Mouse (Mus musculus): Measurements from ENCODE around the gene Rad51b. TPM values are rescaled to one million over a fixed set of nuclear protein-coding genes. Genes with fewer than 3 reads are reported as not detected.

The Rad51b gene
- total RNA-seq, 4 experiments from 2014 or later, result 0.71 to 0.95 (median 0.78) TPM

DNA sequence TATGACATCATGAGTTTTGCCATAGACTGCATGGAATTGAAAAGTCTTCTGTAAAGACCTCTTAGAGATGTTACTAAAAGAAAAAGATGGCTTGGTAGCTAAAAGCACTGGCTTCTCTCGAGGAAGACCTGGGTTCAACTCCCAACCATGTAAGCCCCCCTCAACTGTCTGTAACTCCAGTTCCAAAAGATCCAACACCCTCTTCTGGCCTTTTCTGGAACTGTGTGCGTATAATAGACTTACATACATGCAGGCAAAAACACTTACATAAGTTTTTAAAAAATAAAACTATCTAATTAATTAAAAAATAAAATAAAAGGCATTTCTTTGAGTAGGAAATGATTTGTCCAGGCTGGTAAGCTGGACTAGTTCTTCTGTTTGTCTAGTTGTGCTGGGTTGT, 387.3 kb downstream of the Rad51b start:
- no peak for DNase-seq (ENCODE audit: low spot score)

DNA sequence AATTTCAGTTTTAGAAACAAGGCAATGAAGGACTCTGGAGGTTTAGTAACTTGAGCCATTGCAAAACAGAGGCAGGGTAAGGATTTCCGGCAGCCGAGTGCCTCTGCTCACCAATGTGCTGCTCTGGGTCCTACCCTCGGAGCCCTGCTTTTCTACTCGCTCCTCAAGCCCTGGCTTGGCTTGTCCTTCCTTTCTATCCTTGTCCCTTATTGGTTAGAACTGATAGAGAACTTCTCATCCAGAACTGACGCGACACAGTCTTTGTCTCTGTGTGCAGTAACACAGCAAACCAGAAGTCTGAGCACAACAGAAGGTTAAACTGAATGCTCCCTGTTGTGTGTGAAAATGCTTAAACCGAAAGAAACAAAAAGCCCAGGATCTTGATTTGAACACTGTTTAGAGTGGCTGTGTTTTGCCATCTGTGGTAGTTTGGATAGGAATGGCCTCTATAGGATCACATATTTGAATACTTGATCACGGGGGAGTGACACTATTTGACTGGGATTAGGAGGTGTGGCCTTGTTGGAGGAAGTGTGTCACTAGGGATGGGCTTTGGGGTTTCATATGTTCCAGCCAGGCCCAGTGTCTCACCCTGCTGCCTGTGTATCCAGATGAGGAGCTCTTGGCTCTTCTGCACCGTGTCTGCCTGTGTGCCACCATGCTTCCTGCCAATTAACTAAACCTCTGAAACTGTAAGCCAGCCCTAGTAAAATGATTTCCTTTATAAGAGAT, 389.7 kb downstream of the Rad51b start:
- DNase-seq (ENCODE audit: low spot score), result no peak

DNA sequence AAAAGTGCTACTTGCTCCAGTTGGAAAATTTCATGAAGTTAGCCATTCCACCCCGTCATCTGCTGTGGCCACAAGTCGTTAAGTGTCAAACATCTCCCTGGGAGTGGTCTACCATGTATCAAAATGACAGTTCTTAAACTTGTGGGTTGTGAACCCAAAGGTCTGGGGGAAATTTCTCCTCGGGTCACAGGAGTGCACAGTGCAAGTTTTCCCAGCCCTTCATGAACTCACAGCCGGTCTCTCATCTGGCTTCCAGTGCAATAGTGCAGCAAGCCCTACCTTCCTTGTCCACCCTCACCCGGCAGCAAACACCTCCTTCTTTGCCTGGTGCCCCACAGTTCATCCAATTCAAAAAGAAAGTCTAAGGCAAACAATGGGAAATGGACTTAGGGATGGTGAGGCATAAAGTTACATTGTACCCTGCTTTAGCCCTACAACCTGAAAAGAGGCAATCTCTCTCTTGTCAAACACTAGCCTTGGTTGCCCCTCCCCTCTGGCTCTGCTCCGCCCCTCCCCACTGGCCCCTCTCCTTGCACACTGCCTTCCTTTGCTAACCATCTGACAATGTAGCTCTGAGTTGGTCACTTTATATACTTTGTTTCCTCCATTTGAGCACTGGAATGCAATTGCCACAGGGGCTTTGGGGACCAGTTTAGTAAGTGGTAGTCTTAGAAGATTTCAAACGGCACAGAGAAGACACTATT, 390.8 kb downstream of the Rad51b start:
- no peak for DNase-seq (ENCODE audit: low spot score)

DNA sequence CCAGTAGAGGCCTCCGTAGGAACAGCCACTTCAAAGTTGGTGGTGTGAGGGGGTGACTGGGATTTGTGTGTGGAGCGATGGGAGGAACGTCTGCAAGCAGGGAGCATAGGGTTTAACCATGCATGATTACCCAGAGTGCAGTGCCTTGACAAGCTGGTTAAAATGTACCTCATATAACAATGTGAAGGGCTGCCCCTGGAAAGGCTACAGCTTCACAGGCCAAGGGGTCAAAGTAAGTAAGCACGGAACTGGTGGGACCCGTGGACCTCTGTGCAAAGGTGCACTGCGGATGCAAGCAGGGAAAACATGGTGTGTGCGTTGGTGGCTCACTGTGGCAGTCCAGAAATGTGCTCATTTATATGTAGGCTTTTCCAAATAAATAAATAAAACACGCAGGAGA, 392.2 kb downstream of the Rad51b start:
- DNase-seq (ENCODE audit: low spot score), result no peak

DNA sequence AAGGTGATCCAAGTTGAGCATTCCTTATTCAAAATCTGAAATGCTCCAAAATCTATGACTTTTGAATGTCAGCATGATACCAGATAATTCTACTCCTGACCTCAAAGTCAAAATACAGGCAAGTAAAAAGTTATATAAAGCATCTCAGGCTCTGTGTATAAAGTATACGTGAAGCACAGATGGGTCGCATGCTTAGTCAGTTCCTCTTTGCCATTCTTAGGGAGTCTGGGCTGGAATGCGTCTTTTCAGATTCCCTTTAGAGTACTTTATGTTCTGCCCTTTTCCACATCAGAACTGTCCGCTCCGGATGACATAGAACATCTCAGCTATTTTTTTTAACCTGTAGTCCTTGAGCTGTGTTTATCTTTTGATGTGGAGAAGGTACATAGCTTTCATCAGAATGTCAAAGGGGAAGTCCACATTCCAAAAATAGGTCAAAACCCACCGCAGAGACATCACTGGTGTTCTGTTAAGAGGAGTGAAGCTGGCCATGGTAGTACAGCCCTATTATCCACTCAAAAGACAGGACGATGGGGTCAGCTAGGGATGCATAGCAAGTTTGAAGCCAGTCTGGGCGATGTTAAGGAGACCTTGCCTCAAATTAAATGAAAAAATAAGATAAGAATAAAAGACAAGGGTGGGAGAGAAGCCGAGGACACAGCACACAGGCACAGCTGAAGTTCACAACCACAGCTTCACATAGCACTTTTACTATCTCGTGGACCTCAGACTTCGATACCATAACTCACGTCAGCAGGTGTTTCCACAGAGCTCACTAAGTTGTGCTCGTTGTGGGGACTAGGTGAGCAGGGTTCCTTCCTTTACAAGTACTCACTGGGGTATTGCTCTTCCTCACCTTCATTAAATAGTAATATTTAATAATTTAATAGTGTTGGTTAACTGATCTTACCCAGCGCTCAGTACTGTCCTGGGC, 395.1 kb downstream of the Rad51b start:
- DNase-seq (ENCODE audit: low spot score), result no peak

DNA sequence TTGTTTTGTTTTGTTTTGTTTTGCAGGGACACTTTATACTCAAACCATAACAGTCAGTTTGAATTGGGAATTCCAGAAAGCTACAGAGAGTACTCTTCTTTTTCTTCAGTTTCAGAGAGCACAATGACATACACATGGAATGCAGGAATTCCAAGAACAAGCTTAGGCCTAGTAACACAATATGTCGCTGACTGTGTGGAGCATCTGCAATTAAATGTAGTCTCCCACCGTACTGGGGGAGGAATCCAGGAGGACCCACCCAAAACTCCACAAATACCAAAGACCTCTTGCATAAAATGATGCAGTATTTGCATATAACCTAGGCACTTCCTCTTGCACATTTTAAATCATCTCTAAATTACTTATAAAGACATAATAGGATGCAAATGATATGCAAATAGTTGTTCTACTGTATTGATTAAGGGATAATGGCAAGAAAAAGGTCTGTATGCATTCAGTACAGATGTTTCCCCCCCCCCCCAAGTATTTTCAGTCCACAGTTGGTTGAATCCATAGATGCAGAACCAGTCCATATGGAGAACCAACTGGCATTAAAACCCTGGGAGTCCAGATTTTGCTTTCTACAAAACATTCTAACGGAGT, 398.9 kb downstream of the Rad51b start:
- DNase-seq (ENCODE audit: low spot score), result no peak

DNA sequence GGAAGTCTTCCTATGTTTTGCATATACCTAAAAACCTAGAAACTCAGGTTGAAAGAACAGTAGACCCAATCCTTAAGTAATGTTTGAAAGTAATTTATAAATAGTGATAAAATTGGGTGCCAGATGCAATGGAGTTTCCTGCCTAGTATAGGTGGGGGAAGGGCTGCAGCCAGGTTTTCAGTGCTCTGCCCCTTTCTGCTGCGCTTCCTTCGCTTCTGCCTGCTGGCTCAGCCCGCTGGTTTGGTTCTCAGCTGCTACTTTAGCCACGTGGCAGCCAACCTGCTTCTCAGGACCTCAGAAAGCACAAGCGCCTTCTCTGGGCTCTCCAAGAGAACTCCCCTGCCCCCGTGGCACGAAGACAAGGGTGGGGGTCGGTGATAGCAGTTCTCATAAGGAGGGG, 406.5 kb downstream of the Rad51b start:
- no peak for DNase-seq (ENCODE audit: low spot score)

DNA sequence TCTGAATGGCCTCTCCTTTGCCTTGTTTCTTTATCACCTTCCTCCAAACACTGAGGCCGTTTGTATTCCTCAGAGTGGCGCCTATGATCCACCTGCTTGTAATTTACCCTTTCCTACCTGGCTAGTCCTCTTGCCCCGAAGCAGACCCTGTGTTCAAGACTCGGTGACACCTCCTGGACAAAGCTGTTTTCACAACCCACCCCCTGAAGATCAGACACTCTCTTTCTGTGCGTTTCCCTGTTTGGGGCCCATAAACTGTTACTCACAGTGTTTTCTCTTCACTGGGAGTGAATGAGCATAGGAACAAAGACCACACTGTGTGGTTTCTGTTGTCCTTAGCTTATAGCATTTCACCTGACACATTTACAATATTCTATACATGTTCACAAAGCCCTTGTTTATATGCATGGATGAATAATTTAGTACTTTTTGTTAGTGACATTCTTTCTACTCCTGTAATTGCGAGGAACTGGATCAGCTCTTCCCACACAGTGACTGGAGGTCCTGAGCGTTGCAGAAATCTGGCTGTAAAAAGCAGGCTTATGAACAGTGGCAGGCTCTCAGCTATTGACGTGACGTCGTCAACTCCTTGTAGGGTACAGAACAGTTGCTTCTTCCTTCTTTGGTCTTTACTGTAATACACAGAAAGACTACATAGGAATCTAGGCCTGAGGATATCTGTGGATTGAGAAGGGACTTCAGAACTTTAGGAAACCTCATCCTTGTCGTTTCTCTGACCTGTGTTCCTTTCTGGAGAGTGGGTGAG, 408.6 kb downstream of the Rad51b start:
- no peak for DNase-seq (ENCODE audit: low spot score)

DNA sequence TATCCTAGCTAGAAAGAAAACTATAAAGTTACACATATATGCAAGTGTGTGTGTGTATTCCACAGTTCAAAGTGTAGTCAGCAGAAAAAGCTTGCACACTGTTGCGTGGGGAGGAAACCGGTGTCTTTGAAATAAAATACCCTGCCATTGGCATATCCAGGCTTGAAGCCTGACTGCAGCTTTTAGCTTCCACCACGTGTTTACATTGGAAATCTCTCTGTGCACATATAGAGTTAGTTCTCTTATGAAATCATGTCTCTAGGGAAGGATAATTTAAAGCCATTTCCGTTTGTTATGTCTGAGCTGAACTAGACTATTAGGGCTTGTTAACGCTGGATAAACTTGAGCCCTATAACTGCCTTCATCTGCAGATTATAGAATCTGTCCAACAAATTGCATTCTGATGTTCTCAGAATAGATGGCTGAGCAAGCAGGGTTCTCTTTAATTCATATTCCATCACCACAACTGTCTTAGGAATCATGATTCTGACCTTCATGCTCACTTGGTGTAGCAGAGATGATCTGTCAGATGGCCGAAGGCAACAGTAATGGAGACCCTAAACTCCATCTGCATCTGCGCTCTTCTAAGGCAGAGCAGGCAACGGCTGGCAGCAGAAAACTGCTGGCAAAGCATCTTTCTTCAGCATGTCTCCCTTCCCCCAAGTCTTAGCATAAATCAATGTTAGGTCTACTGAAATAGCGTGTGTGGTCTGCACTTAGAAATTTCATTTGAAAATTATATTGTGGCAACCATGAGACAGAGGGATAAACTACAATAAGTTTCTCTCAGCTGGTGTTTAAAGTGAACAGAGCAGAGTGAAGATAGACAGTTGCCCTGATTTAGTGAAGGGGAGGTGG, 410.7 kb downstream of the Rad51b start:
- DNase-seq (ENCODE audit: low spot score), result no peak

DNA sequence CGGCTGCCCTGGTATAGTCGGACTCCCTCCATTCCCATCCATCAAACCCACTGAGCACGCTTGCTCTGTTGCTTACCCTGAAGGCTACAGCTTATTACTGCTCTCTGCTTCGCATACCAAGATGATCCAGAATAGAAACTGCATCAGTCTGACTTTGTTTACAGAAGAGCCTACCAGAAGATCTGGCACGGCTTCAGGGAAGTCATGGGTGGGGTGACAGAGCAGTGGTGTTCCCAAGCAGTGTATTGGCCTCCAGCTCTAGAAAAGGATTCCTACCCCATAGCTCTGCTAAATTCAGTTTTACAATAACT, 411.3 kb downstream of the Rad51b start:
- no peak for DNase-seq (ENCODE audit: low spot score)

DNA sequence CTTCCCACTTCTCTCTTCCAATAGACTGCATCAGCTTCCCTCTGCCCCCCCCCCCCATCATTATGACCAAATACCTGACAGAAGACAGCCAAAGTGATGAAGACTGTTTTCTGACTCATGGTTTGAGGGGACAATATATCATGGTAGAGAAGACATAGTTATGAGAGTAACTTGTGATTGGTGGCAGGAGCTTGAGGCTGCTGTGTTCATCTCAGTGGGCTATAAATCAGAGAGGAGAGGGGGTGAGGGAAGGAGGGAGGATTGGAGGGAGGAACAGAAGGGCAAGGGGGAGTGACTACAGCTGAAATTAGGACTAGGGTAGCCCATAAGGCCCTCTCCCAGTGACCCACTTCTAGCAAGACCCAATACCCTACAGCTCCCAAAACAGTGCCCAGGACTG, 416.2 kb downstream of the Rad51b start:
- no peak for DNase-seq (ENCODE audit: low spot score)

DNA sequence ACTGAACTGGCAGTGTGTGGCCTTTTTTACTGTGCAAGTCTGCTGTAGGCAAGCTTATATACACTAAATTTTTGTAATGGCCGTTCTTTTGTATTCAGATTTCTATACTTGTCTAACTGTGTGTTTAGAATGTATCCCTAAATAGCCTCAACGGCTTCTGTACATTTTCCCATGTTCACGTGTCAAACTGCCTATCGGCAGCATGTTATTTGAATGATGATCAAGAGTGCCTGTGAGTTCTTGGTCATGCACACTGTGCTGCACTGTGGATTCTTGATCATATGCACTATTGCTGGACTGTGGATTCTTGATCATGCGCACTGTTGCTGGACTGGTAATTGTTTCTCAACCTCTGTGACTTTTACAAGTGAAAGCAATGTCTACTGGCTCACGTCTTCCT, 417.4 kb downstream of the Rad51b start:
- DNase-seq (ENCODE audit: low spot score), result no peak

DNA sequence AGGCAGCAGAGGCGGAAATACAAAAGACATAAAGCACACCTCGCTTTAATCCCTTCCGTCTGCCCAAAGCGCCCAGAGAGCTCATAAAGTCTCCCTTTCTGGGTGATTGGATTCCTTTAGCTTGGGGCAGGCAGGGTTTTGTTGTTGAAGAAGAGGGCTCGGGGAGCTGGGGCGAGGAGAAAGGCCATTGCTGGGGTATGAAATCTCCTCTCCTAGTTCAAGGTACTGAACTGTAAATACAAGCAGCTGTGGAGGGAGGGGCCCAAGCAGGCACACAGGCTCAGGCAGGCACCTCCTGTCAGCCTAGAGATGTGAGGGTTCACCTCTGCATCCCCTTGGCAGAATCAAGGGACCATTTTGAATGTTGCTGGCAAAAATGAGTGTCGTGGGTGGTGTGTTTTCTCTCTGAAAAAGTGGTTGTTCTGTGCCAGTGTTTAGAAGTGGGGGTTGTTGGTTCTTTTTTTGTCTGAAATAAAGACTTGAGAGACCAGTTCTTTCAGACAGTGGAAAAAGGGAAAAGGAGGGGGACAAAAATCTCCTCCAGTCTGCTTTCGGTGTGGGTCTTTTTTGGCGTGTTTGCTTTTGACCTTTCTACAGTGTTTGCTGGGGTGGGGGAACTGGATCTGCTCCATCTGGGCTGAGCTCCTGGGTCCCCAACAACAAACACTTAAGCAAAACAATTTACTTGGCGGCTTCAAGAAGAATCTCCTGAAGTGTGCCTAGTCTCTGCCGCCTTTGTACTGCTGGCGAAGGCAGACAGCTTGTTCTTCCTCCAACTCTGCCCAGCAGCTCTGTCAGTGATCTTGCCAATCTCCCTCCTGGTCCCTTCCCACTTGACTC, 418.6 kb downstream of the Rad51b start:
- no peak for DNase-seq (ENCODE audit: low spot score)

DNA sequence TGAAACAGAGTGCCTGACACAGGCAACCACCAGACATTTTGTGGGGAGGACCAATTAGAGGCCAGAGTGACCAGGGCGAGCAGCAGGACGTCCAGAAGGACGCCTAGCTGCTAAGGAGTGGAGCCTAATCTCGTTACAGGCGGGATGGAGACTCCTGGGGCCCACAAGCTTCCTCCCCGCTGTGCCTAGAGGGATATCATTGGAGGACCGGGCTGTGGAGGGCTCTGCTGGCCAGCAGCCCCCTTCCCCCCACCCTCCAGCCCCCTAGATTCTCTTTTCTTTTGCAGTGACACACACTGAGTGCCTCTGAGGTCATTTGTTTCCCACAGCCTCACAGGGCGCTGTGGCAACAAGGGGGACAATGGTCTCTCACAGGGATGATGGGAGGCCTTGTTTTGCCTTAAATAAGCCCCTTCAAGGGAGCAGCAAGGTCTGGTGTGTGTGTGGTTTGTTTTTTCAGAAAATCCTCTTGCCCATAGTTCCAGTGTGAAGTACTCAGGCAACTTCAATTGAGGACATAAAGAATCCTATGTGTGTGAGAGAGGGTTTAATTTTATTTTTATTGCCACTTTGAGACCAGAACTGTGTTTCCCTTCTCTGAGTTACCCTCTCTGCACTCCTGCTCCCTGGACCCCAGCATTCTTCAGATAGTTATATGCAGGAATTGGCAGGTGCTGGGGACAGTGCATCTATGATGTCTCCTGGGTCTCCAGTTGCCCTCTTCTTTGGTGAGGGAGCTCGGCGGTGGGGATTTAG, 422.2 kb downstream of the Rad51b start:
- no peak for DNase-seq (ENCODE audit: low spot score)

DNA sequence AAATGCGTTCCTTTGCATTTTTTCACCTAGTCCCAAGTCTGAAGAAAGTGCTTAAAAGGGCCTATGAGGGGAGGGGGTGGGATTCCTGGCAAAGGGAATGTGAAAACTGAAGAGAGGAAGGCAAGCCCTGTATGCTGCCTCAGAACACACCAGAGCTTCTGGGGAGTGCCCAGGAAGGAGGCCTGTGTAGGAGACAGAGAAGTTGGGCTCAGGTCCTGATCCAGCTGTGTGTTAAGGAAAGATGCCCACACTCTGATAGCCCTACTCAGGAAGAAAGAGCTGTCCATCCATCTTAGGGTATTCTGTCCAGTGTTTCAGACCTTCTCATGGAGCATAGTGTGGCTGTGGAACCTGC, 422.7 kb downstream of the Rad51b start:
- DNase-seq (ENCODE audit: low spot score), result no peak

DNA sequence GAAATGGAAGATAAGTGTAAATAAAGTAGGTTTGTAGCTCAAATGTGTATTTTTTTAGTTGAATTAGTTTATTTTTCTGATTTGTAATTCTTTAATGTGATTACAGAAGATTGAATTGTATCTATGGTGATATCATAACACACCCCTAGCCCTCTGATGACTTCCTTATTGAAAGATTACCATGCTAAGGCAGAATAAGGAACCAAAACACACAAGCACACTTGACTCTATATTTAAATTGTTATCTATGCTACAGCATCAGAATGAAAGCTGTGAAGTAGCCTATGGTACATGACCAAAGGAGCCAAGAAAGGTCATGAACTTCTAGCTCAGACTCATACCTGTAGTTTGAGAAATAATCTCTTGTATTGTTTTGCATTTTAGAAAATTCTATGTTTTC, 427.8 kb downstream of the Rad51b start:
- no peak for DNase-seq (ENCODE audit: low spot score)

DNA sequence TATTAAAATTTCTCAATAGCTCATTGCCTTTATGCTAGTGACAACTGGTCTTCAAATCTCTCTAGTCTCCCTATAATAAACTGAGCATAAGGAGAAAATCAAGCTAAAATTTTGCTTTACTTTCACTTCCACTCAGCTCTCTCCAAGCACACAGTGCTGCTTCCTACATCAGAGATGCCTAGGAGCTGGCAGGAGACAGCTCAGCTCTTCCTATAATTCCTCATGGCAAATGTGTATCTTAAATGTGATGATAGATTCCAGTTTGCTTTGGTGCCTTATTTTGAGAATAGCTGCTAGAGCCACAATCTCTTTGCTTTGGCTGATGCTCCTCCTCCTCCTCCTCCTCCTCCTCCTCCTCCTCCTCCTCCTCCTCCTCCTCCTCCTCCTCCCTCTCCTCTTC, 428.6 kb downstream of the Rad51b start:
- DNase-seq (ENCODE audit: low spot score), result no peak

DNA sequence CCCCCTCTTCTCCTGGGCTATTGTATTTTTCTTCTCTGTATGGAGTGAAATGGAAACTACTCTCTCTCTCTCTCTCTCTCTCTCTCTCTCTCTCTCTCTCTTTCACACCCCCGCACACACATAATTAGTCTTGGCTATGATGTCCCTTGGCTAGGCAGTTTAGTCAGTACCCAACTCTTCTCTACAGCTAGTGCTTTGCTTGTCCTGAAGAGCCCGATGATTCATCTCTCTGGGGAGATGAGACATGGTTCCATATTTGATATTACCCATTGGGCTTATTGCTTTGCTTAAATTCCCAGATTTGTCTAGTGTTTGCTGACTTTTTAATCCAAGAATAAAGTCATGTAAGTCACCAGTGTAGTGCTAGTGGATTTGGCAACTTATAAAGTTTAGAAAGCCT, 429.0 kb downstream of the Rad51b start:
- DNase-seq (ENCODE audit: low spot score), result peak; percentile 68

DNA sequence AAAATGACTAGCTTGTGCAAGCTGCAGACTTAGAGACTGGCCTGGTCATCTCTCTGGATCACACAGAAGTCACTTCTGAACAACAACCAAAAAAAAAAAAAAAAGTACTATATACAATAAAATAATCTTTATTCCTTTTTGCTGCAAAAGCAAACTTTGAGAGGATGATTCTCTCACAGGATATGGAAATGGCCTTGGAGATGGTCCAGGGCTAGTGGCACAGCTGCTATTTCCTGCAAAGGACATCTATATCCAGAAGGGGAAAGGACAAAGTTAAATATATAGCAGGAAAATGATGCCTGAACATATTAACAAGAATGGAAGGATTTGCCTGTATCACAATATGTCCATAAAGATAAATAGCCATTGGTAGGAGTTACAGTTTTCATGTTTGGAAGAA, 429.9 kb downstream of the Rad51b start:
- no peak for DNase-seq (ENCODE audit: low spot score)

All from heart, adult 8-10 months (tissue).